8 mouse cellular contexts compared by ENCODE assay signal in genomic region chr7:97080621-97081241, GRCm38 (mm10). TPM values are rescaled to one million over a fixed set of nuclear protein-coding genes. Genes with fewer than 3 reads are reported as not detected.
DNase-seq lines count a peak whose midpoint lies in the region; ATAC-seq and TF ChIP-seq lines count a peak whose summit lies in the region.

No protein-coding gene starts in this region.

- TF ChIP-seq CTCF in CH12.LX (conservative IDR thresholded peaks at IDR 0.05 in 1 of 2, IDR thresholded peaks at IDR 0.05 in 1 of 2; ENCODE audit: low read depth in 2 of 2, low read length in 2 of 2) (no peak), G1E (IDR thresholded peaks at IDR 0.05; ENCODE audit: low read depth, low read length) (no peak)

- no peak for TF ChIP-seq RAD21 in CH12.LX (IDR thresholded peaks at IDR 0.05; ENCODE audit: low read depth, low read length)

- in situ Hi-C loops in CH12.LX (cut with MboI; ENCODE audit: low pct_ligation_motif_present, low pct_unique_long_range_greater_than_20kb, low sequenced_read_pairs): loop anchor here (5.0 to 10.0 kb wide), 2 partner anchors 108 to 214 kb away; no protein-coding TSS in a partner anchor

- 35% methylated on average over 4 of the region's 4 CpGs for WGBS in hindbrain, embryonic 11.5 days
- 48% methylated on average over 4 of the region's 4 CpGs for WGBS in liver, embryonic 13.5 days (ENCODE audit: insufficient replicate concordance)

- H3K27ac ChIP-seq in CH12.LX (ENCODE audit: insufficient read depth, low read depth): no peak overlapping the region
- H3K27ac ChIP-seq in hindbrain, embryonic 11.5 days (ENCODE audit: low read depth, low read length): peak overlapping the region; percentile 86
- H3K27ac ChIP-seq in liver, embryonic 13.5 days: peak overlapping the region; percentile 86

- dilution Hi-C loops in CH12.LX (cut with MboI; ENCODE audit: extremely low pct_ligation_motif_present, extremely low pct_unique_long_range_greater_than_20kb, low sequenced_read_pairs): no loop called here

- no peak for TF ChIP-seq POLR2A in CH12.LX (IDR thresholded peaks at IDR 0.05; ENCODE audit: low read depth, low read length)

- H3K9ac ChIP-seq in CH12.LX (ENCODE audit: insufficient read depth, low read depth): no peak overlapping the region
- peak overlapping the region; percentile 93; the same call in 1 of the 2 replicates for H3K9ac ChIP-seq in hindbrain, embryonic 11.5 days (ENCODE audit: low read depth, low read length)
- H3K9ac ChIP-seq in liver, embryonic 13.5 days: peak overlapping the region; percentile 93

- H3K9me3 ChIP-seq in CH12.LX (replicated peaks; ENCODE audit: low read length) (no peaks in the 10 kb centered on the region), G1E (replicated peaks) (no peaks in the 10 kb centered on the region)
- H3K9me3 ChIP-seq in hindbrain, embryonic 11.5 days (ENCODE audit: control insufficient read depth, low read length): no peaks in the 10 kb centered on the region
- no peaks in the 10 kb centered on the region for H3K9me3 ChIP-seq in liver, embryonic 13.5 days (replicated peaks)

- TF ChIP-seq EP300 in CH12.LX (IDR thresholded peaks at IDR 0.05; ENCODE audit: low read length): no peak

- H3K79me2 ChIP-seq in CH12.LX (replicated peaks; ENCODE audit: control insufficient read depth, extremely low read depth, insufficient read depth, poor library complexity, severe bottlenecking): no peaks in the 10 kb centered on the region

- intact Hi-C loops in left cerebral cortex, postnatal 14 days (cut with DNase I): loop anchor here (5.0 kb wide), 2 partner anchors 103 to 167 kb away; no protein-coding TSS in a partner anchor

- H3K4me2 ChIP-seq in CH12.LX (ENCODE audit: insufficient read depth, low read depth, poor library complexity, severe bottlenecking): peak overlapping the region; percentile 98; the same call in 1 of the 2 replicates
- peak overlapping the region; percentile 72 for H3K4me2 ChIP-seq in hindbrain, embryonic 11.5 days (replicated peaks; ENCODE audit: low read depth, low read length)
- peak overlapping the region; percentile 95 for H3K4me2 ChIP-seq in liver, embryonic 13.5 days

- H3K4me3 ChIP-seq in CH12.LX (replicated peaks in 1 of 3; ENCODE audit: low read depth in 2 of 3, low read length in 2 of 3, poor library complexity in 1 of 3) (peak overlapping the region in 2 of 3 experiments; percentile 64 to 92), G1E (ENCODE audit: low read depth, low read length) (peak overlapping the region; percentile 92)
- peak overlapping the region; percentile 91; the same call in 1 of the 2 replicates for H3K4me3 ChIP-seq in hindbrain, embryonic 11.5 days (ENCODE audit: low read depth, low read length)
- peak overlapping the region; percentile 92 for H3K4me3 ChIP-seq in liver, embryonic 13.5 days (replicated peaks)

- H3K4me1 ChIP-seq in CH12.LX (ENCODE audit: control insufficient read depth in 1 of 2, insufficient read depth in 2 of 2) (peaks cover 0 to 12% of the 10 kb centered on the region in 2 experiments; a peak in 2 of 4 replicates), G1E (ENCODE audit: insufficient read depth, low read depth, low read length) (peaks cover 55% of the 10 kb centered on the region)
- 0 out of 2 replicates have a peak, but pooled peaks cover 2% of the 10 kb centered on the region for H3K4me1 ChIP-seq in hindbrain, embryonic 11.5 days (replicated peaks; ENCODE audit: control insufficient read depth, insufficient read depth, low read length)
- peaks cover 48% of the 10 kb centered on the region for H3K4me1 ChIP-seq in liver, embryonic 13.5 days (replicated peaks)

- H3K36me3 ChIP-seq in CH12.LX (replicated peaks in 1 of 2; ENCODE audit: control insufficient read depth in 1 of 2, insufficient read depth in 1 of 2, low read length in 1 of 2): no peaks in the 10 kb centered on the region
- H3K36me3 ChIP-seq in G1E (replicated peaks): peaks cover 18% of the 10 kb centered on the region
- H3K36me3 ChIP-seq in hindbrain, embryonic 11.5 days (ENCODE audit: control insufficient read depth, insufficient read depth, low read length): no peaks in the 10 kb centered on the region
- H3K36me3 ChIP-seq in liver, embryonic 13.5 days: no peaks in the 10 kb centered on the region

- no peak for ATAC-seq in G1E (ENCODE audit: extremely low read depth, insufficient number of reproducible peaks, low FRiP score, poor library complexity, severe bottlenecking)
- ATAC-seq in hindbrain, embryonic 11.5 days (ENCODE audit: low FRiP score): no peak; the same call in 1 of the 2 replicates
- ATAC-seq in liver, embryonic 13.5 days (ENCODE audit: low read depth): no peak

- H3K27me3 ChIP-seq in CH12.LX (replicated peaks) (peaks cover 13% of the 10 kb centered on the region), G1E (ENCODE audit: insufficient read depth, low read length) (no peaks in the 10 kb centered on the region)
- no peaks in the 10 kb centered on the region for H3K27me3 ChIP-seq in hindbrain, embryonic 11.5 days (ENCODE audit: control insufficient read depth, insufficient read depth, low read length)
- H3K27me3 ChIP-seq in liver, embryonic 13.5 days: no peaks in the 10 kb centered on the region

- DNase-seq in CH12.LX (ENCODE audit: extremely low read depth) (no peak), G1E (ENCODE audit: low spot score) (no peak)
- no peak for DNase-seq in hindbrain, embryonic 11.5 days (ENCODE audit: low spot score)
- no peak for DNase-seq in liver, embryonic 13.5 days
- no peak for DNase-seq in urinary bladder, postnatal 14 days (ENCODE audit: low spot score)
- no peak for DNase-seq in gastrocnemius, adult 8-10 months (ENCODE audit: low spot score in 2 of 2)
- DNase-seq in yolk sac, embryonic 10.5 days (ENCODE audit: low spot score): no peak
- no peak for DNase-seq in left cerebral cortex, postnatal 14 days (ENCODE audit: low spot score in 2 of 2)

TF ChIP-seq in CH12.LX, 34 proteins besides CTCF, POLR2A, EP300 and RAD21:
- TF ChIP-seq GABPA (IDR thresholded peaks at IDR 0.05; ENCODE audit: insufficient replicate concordance, low read depth, low read length): no peak
- TF ChIP-seq TCF12 (IDR thresholded peaks at IDR 0.05; ENCODE audit: low read depth, low read length): no peak
- no peak for TF ChIP-seq MAFK (IDR thresholded peaks at IDR 0.05; ENCODE audit: insufficient replicate concordance, low read length)
- TF ChIP-seq JUND (conservative IDR thresholded peaks at IDR 0.05; ENCODE audit: low read depth, low read length): no peak
- TF ChIP-seq ETS1 (conservative IDR thresholded peaks at IDR 0.05; ENCODE audit: low read depth, low read length): no peak
- no peak for TF ChIP-seq JUN (IDR thresholded peaks at IDR 0.05; ENCODE audit: insufficient read depth, low read depth, low read length)
- no peak for TF ChIP-seq NRF1 (IDR thresholded peaks at IDR 0.05; ENCODE audit: low read depth, low read length)
- no peak for TF ChIP-seq IRF4 (IDR thresholded peaks at IDR 0.05; ENCODE audit: low read depth, low read length)
- no peak for TF ChIP-seq BHLHE40 (IDR thresholded peaks at IDR 0.05; ENCODE audit: low read depth, low read length)
- TF ChIP-seq MAX (IDR thresholded peaks at IDR 0.05; ENCODE audit: low read length): no peak
- TF ChIP-seq E2F4 (IDR thresholded peaks at IDR 0.05; ENCODE audit: insufficient replicate concordance, low read depth, low read length): no peak
- TF ChIP-seq MEF2A (IDR thresholded peaks at IDR 0.05; ENCODE audit: borderline replicate concordance, low read depth, low read length): no peak
- no peak for TF ChIP-seq ZC3H11A (IDR thresholded peaks at IDR 0.05; ENCODE audit: low read depth, low read length)
- no peak for TF ChIP-seq MXI1 (IDR thresholded peaks at IDR 0.05; ENCODE audit: low read depth, low read length)
- TF ChIP-seq TBP (conservative IDR thresholded peaks at IDR 0.05; ENCODE audit: low read depth, low read length): no peak
- TF ChIP-seq CHD2 (IDR thresholded peaks at IDR 0.05; ENCODE audit: low read length): no peak
- no peak for TF ChIP-seq NELFE (IDR thresholded peaks at IDR 0.05; ENCODE audit: low read depth, low read length)
- TF ChIP-seq MYC (IDR thresholded peaks at IDR 0.05; ENCODE audit: low read depth, low read length): no peak
- TF ChIP-seq SMC3 (IDR thresholded peaks at IDR 0.05; ENCODE audit: low read depth, low read length): no peak
- TF ChIP-seq KAT2A (IDR thresholded peaks at IDR 0.05; ENCODE audit: insufficient replicate concordance, low read length): no peak

RNA-seq across cellular contexts. Expression of gene Gab2, which starts 0.7 kb away (rescaled TPM):
- total RNA-seq in CH12.LX (2012; rRNA removed) (0.13 and 0.30 TPM in 2 replicates), CH12.LX (2014; rRNA removed) (0.12 TPM in 2 replicates), G1E (2014; fragmentation: Nextera tagmentation) (80.3 and 88.6 TPM in 2 replicates), G1E (2017) (17.2 and 22.7 TPM in 2 replicates)
- polyA plus RNA-seq in CH12.LX (2012; ENCODE audit: insufficient read length, low read depth) (0.41 and 0.50 TPM in 2 replicates), G1E (2012) (7.9 and 13.2 TPM in 2 replicates)
- polyA plus RNA-seq in hindbrain, embryonic 11.5 days (2014; fragmentation: Nextera tagmentation; extraction: Ambion mirVana): 8.1 and 9.3 TPM in 2 replicates
- 2.1 and 2.7 TPM in 2 replicates for polyA plus RNA-seq in liver, embryonic 13.5 days (2015; fragmentation: Nextera tagmentation; extraction: Ambion mirVana)
- 1 to 10 TPM; 3.6 to 7.0 (median 5.3) TPM for total RNA-seq in gastrocnemius, adult 8-10 months (2022)
- total RNA-seq in left cerebral cortex, postnatal 14 days (2021): 10 to 100 TPM; 16.6 to 17.3 TPM
